Mouse (Mus musculus) hindbrain, embryonic 11.5 days (tissue): ENCODE measurements around the gene Acat2. TPM values are rescaled to one million over a fixed set of nuclear protein-coding genes. Genes with fewer than 3 reads are reported as not detected.
"Not testable (repeated sequence)": the region's sequence is repeated elsewhere in the genome, so short reads cannot be mapped to it uniquely, and the experiment has no call there.

Experiments used
- ATAC-seq: fragments of 200-750 bp; cut with Nextera tagmentation; 2 replicates; pipeline ENCODE4 v1.8.0; 2017; ENCODE audit warnings: mild to moderate bottlenecking, moderate TSS enrichment, moderate library complexity; ENCODE audit not compliant: low FRiP score
- DNase-seq: peaks from one replicate; pipeline ENCODE4 v3.0.0-alpha.2; 2015; ENCODE audit warnings: low spot score
- H3K27ac ChIP-seq: fragments of 300-500 bp; sonication (generic); 2 replicates; pipeline ENCODE4 v1.5.1; 2014; ENCODE audit warnings: mild to moderate bottlenecking, low read depth, low read length
- H3K27me3 ChIP-seq: fragments of 300-500 bp; sonication (generic); 2 replicates; pipeline ENCODE4 v1.6.1; 2014; ENCODE audit warnings: mild to moderate bottlenecking, low read length, moderate library complexity, mixed read lengths; ENCODE audit not compliant: control insufficient read depth, insufficient read depth
- H3K36me3 ChIP-seq: fragments of 300-500 bp; sonication (generic); 2 replicates; pipeline ENCODE4 v1.6.1; 2014; ENCODE audit warnings: mild to moderate bottlenecking, low read length, moderate library complexity, mixed read lengths; ENCODE audit not compliant: control insufficient read depth, insufficient read depth
- H3K4me1 ChIP-seq: fragments of 300-500 bp; sonication (generic); replicated peaks from 2 replicates; pipeline ENCODE4 v1.6.1; 2014; ENCODE audit warnings: low read length, mixed read lengths; ENCODE audit not compliant: control insufficient read depth, insufficient read depth
- H3K4me2 ChIP-seq: fragments of 300-500 bp; sonication (generic); replicated peaks from 2 replicates; pipeline ENCODE4 v1.6.1; 2014; ENCODE audit warnings: mild to moderate bottlenecking, low read depth, low read length
- H3K4me3 ChIP-seq: fragments of 300-500 bp; sonication (generic); 2 replicates; pipeline ENCODE4 v1.5.1; 2014; ENCODE audit warnings: low read depth, low read length
- H3K9ac ChIP-seq: fragments of 300-500 bp; sonication (generic); 2 replicates; pipeline ENCODE4 v1.6.1; 2014; ENCODE audit warnings: low read depth, low read length
- H3K9me3 ChIP-seq: fragments of 300-500 bp; sonication (generic); 2 replicates; pipeline ENCODE4 v1.6.1; 2016; ENCODE audit warnings: low read length; ENCODE audit not compliant: control insufficient read depth
- WGBS: fragments of 180-500 bp; shearing (Covaris S2); extraction: QIAGEN DNeasy Blood & Tissue Kit; methylation state at CpG from one replicate; pipeline ENCODE4 v1.1.7; 2014; 5-methylcytosine and 5-hydroxymethylcytosine counted together
- polyA plus RNA-seq: library from polyadenylated mRNA; unstranded; fragments of >200 nt; fragmentation: Nextera tagmentation; extraction: Ambion mirVana; gene quantifications from 2 replicates; pipeline ENCODE4 v1.2.1, GENCODE M21; 2014

Acat2 gene
- polyA plus RNA-seq, 1 experiment from 2014 or later: 244 TPM

DNA sequence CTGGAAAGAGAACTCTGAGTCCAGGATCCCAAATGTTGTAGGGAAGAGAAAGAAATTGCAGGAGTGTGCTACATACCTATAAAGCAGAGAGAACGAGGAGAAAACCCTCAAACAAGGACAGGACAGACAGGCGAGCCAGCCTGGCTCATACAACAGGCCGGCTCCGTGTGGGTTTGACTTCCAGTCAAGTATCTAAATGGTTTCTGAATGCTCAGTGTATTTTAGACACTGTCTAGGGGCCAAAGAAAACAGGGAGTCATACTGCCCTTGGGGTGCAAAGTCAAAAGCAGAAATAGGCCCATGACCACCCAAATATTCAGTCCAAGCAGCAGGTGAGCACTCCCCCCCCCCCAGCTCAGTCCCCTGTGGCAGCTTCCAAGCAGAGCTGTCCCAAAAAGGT lies 54.7 kb downstream of the Acat2 start:
- no peak overlapping the region for H3K4me3 ChIP-seq
- H3K9me3 ChIP-seq: no peaks in the 10 kb centered on the region
- no peaks in the 10 kb centered on the region for H3K36me3 ChIP-seq
- no peak overlapping the region for H3K27ac ChIP-seq
- ATAC-seq (no peak), DNase-seq (no peak)
- H3K4me2 ChIP-seq: no peak overlapping the region
- peaks cover 4% of the 10 kb centered on the region; the same call in 1 of the 2 replicates for H3K4me1 ChIP-seq
- WGBS: 80% methylated on average over 4 of the region's 4 CpGs
- H3K27me3 ChIP-seq: no peaks in the 10 kb centered on the region
- H3K9ac ChIP-seq: no peak overlapping the region

DNA sequence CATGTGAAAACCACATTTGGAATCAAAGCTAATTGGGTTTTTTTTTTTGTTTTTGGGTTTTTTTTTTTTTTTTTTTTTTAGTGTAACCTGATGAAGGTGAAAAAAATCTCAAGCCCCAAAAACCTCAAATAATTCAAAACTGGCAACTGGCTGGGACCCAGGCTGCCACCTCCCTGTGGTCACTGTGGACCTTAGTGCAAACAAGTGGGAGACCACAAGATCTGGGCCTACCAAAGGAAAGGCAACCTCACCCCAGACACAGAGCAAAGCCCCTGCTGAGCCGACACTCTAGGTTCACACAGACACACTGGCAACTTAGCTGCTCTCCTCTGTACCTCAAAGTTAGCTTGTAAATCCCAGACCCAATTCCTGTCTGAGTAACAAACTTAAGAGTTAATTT lies 56.2 kb downstream of the Acat2 start:
- WGBS: 80% methylated on average over 1 of the region's 1 CpGs
- Histone ChIP-seq H3K36me3 (no peaks in the 10 kb centered on the region), H3K27me3 (no peaks in the 10 kb centered on the region)

GRCm38 (mm10) chr17:12903372-12904333 lies 56.9 kb downstream of the Acat2 start:
- no peaks in the 10 kb centered on the region for H3K9me3 ChIP-seq
- no peak overlapping the region for H3K9ac ChIP-seq
- H3K4me3 ChIP-seq: no peak overlapping the region
- no peaks in the 10 kb centered on the region for H3K36me3 ChIP-seq
- no peak overlapping the region for H3K4me2 ChIP-seq
- WGBS: 48% methylated on average over 11 of the region's 12 CpGs
- no peak overlapping the region for H3K27ac ChIP-seq
- H3K27me3 ChIP-seq: no peaks in the 10 kb centered on the region
- DNase-seq (no peak), ATAC-seq (peak; percentile 40; the same call in 1 of the 2 replicates)
- H3K4me1 ChIP-seq: peaks cover 4% of the 10 kb centered on the region; the same call in 1 of the 2 replicates

More for the DNA sequence above, 56.2 kb downstream of the Acat2 start:
- ATAC-seq: no peak
- H3K9me3 ChIP-seq: no peaks in the 10 kb centered on the region
- no peak overlapping the region for H3K27ac ChIP-seq
- no peak for DNase-seq
- H3K4me1 ChIP-seq: peaks cover 4% of the 10 kb centered on the region; the same call in 1 of the 2 replicates
- no peak overlapping the region for H3K4me3 ChIP-seq
- H3K4me2 ChIP-seq: no peak overlapping the region
- H3K9ac ChIP-seq: no peak overlapping the region

- Histone ChIP-seq H3K4me1 (peaks cover 4% of the 10 kb centered on the region; the same call in 1 of the 2 replicates), H3K4me3 (no peak overlapping the region), H3K36me3 (no peaks in the 10 kb centered on the region), H3K9me3 (no peaks in the 10 kb centered on the region), H3K4me2 (no peak overlapping the region), H3K27me3 (no peaks in the 10 kb centered on the region), H3K9ac (no peak overlapping the region), H3K27ac (no peak overlapping the region)
- WGBS: 97% methylated on average over 6 of the region's 6 CpGs
- DNase-seq (no peak), ATAC-seq (no peak)
Measured at GRCm38 (mm10) chr17:12902291-12902690, 58.3 kb downstream of the Acat2 start.

GRCm38 (mm10) chr17:12898607-12899006 lies 61.9 kb downstream of the Acat2 start:
- 32% methylated on average over 2 of the region's 2 CpGs for WGBS
- H3K4me1 ChIP-seq, DNase-seq: not testable (repeated sequence)

DNA sequence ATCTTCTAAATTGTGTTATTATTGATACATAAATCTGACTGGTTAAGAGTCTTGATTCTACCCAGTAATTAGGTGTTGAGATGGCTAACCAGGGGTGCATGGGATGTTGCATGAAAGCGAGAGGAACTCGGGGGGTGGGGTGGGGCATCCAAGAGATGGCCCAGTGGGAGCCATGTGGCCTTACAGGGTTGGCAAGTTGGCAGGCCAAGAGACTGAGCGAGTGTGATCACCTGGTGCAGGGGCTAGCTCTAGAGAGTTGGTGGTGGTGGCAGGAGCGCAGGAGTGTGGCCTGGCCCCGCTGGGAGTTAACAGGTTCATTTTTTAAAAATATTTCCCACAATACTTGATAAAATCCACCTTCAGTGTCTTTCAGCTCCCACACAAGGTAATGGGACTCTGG lies 62.9 kb downstream of the Acat2 start:
- Histone ChIP-seq H3K9me3 (no peaks in the 10 kb centered on the region), H3K4me3 (no peak overlapping the region), H3K27ac (no peak overlapping the region), H3K27me3 (no peaks in the 10 kb centered on the region), H3K36me3 (no peaks in the 10 kb centered on the region), H3K9ac (no peak overlapping the region), H3K4me2 (no peak overlapping the region), H3K4me1 (no peaks in the 10 kb centered on the region)
- no peak for ATAC-seq
- WGBS: 76% methylated on average over 5 of the region's 5 CpGs
- DNase-seq: no peak

More at GRCm38 (mm10) chr17:12898607-12899006, 61.9 kb downstream of the Acat2 start:
- not testable (repeated sequence) for H3K36me3 ChIP-seq, H3K9me3 ChIP-seq, H3K4me2 ChIP-seq, H3K27me3 ChIP-seq, H3K9ac ChIP-seq, ATAC-seq, H3K4me3 ChIP-seq, H3K27ac ChIP-seq

Other genes starting within 250 kb of the Acat2 start
- 16.9 and 18.7 TPM in 2 replicates for gene Igf2r, start 191.1 kb downstream of the Acat2 start, polyA plus RNA-seq
- 0.08 and 0.14 TPM in 2 replicates for gene Mas1, start 92.6 kb downstream of the Acat2 start, polyA plus RNA-seq
- not detected in 2 replicates for gene Mrgprh, start 84.7 kb downstream of the Acat2 start, polyA plus RNA-seq
- gene Pnldc1, start 50.5 kb downstream of the Acat2 start, polyA plus RNA-seq: 1.0 and 1.5 TPM in 2 replicates
- gene Tcp1, start 45.0 kb downstream of the Acat2 start, polyA plus RNA-seq: 546 and 558 TPM in 2 replicates
- gene Mrpl18, start 44.4 kb downstream of the Acat2 start, polyA plus RNA-seq: 162 and 171 TPM in 2 replicates
- gene Acat3, start 20.1 kb downstream of the Acat2 start, polyA plus RNA-seq: 0.71 and 1.2 TPM in 2 replicates
- gene Wtap, start 33.4 kb upstream of the Acat2 start, polyA plus RNA-seq: 130 and 133 TPM in 2 replicates
- gene Sod2, start 46.1 kb upstream of the Acat2 start, polyA plus RNA-seq: 120 and 127 TPM in 2 replicates
- gene Gpr31b, start 91.5 kb upstream of the Acat2 start, polyA plus RNA-seq: 0.25 TPM in 1 of 2 replicates, not detected in the other
- gene Tcp10b, start 100.4 kb upstream of the Acat2 start, polyA plus RNA-seq: 0.23 TPM in 1 of 2 replicates, not detected in the other
- gene Unc93a, start 171.1 kb upstream of the Acat2 start, polyA plus RNA-seq: not detected in 2 replicates